Mouse (Mus musculus) C2C12 (cell line): Measurements from ENCODE around the gene Micall2. TPM values are rescaled to one million over a fixed set of nuclear protein-coding genes. Genes with fewer than 3 reads are reported as not detected.

Experiments
- H3K27me3 ChIP-seq: one replicate; pipeline ENCODE4 v1.6.1; 2011; ENCODE audit not compliant: control insufficient read depth, insufficient read depth, insufficient read length
- H3K36me3 ChIP-seq: one replicate; pipeline ENCODE4 v1.6.1; 2011; ENCODE audit not compliant: control insufficient read depth, insufficient read depth
- H3K4me3 ChIP-seq: one replicate; pipeline ENCODE4 v1.5.1; 2011; ENCODE audit warnings: mild to moderate bottlenecking, control low read depth; ENCODE audit not compliant: poor library complexity, insufficient read depth, severe bottlenecking
- H3K79me2 ChIP-seq: one replicate; pipeline ENCODE4 v1.6.1; 2011; ENCODE audit not compliant: control insufficient read depth, insufficient read depth
- H3K79me3 ChIP-seq: one replicate; pipeline ENCODE4 v1.6.1; 2011; ENCODE audit warnings: low read depth, control low read depth
- H3ac ChIP-seq: one replicate; pipeline ENCODE3; 2011; ENCODE audit warnings: low read depth; ENCODE audit not compliant: control insufficient read depth, insufficient read length
- CEBPB ChIP-seq: IDR thresholded peaks from one replicate; pipeline ENCODE4 v1.6.1; 2011; ENCODE audit warnings: low read depth, mild to moderate bottlenecking, control low read depth, moderate library complexity
- CTCF ChIP-seq: IDR thresholded peaks from one replicate; pipeline ENCODE4 v1.5.1; 2011; ENCODE audit not compliant: control insufficient read depth, insufficient read depth, insufficient read length
- FOSL1 ChIP-seq: IDR thresholded peaks from one replicate; pipeline ENCODE4 v1.8.0; 2011; ENCODE audit warnings: mild to moderate bottlenecking, low read length; ENCODE audit not compliant: poor library complexity, insufficient read depth, severe bottlenecking
- MAX ChIP-seq: IDR thresholded peaks from one replicate; pipeline ENCODE4 v1.6.1; 2011; ENCODE audit warnings: mild to moderate bottlenecking, control low read depth
- MYOD1 ChIP-seq: IDR thresholded peaks from one replicate; pipeline ENCODE4 v1.6.1; 2011; ENCODE audit warnings: low read depth; ENCODE audit not compliant: control insufficient read depth, insufficient read length
- MYOG ChIP-seq: IDR thresholded peaks from one replicate; pipeline ENCODE4 v1.6.1; 2011; ENCODE audit not compliant: control insufficient read depth, insufficient read length; ENCODE audit errors: extremely low read depth
- USF1 ChIP-seq: IDR thresholded peaks from one replicate; pipeline ENCODE4 v1.6.1; 2011; ENCODE audit warnings: low read depth, mild to moderate bottlenecking, control low read depth, moderate library complexity
- polyA plus RNA-seq: library from polyadenylated mRNA; unstranded; fragments of >200 nt; fragmentation: generic; extraction: Trizol; gene quantifications from one replicate; pipeline ENCODE4 v1.2.1, GENCODE M21; 2012; ENCODE audit warnings: missing spikeins

Gene Micall2
- polyA plus RNA-seq, 1 experiment, result 9.5 TPM

DNA sequence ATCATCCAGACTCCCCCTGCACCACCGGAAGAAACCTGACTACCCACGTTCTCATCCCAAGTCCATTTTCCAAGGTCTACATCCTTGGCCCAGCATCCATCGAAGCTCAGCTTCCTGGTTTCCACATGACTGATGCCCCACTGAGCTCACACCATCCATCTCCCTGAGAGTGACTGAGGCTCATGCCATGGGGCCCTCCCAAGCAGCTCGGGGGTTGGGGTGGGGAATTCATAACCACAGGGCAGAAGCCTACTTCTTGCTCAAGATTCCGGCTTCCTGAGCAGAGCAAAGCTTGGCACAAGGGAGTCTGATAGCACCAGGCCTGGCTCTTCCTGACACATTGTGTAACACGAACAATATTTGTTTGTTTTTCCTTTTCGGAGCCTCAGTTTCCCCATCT is 1.4 kb downstream of the Micall2 start:
- Histone ChIP-seq H3K79me2 (peaks cover 64% of the 10 kb centered on the region), H3K27me3 (no peaks in the 10 kb centered on the region), H3K4me3 (no peak overlapping the region), H3K79me3 (peaks cover 47% of the 10 kb centered on the region), H3ac (no peak overlapping the region), H3K36me3 (peaks cover 3% of the 10 kb centered on the region)
- TF ChIP-seq FOSL1 (no peak), USF1 (no peak), CTCF (no peak), CEBPB (no peak), MYOG (no peak), MAX (no peak), MYOD1 (no peak)

DNA sequence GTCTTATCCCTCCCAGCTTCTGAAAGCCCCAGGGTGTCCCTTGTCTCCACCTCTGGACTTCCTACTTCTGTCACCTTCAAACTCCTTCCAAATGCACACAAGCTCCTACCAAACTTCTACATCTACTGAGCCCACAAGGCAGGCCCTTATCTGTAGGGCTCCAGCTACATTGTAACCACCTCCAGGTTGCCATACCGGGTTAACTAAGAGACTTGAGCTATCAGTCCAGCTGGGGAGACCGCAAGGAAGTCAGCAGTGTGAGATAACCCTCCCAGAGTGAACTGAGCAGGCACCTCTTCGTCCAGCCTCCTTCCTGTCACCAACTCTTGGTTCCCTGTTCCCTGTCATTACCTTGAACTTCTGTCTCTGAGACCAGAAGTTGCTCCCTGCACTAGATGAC is 2.1 kb downstream of the Micall2 start:
- no peak for TF ChIP-seq FOSL1
- no peak for TF ChIP-seq MAX
- no peak for TF ChIP-seq MYOG
- no peak for TF ChIP-seq USF1
- no peak for TF ChIP-seq CTCF
- TF ChIP-seq MYOD1, result no peak
- no peak for TF ChIP-seq CEBPB
- Histone ChIP-seq H3K79me2 (peaks cover 71% of the 10 kb centered on the region), H3K27me3 (no peaks in the 10 kb centered on the region), H3K4me3 (no peak overlapping the region), H3K36me3 (peaks cover 3% of the 10 kb centered on the region), H3K79me3 (peaks cover 53% of the 10 kb centered on the region), H3ac (no peak overlapping the region)

DNA sequence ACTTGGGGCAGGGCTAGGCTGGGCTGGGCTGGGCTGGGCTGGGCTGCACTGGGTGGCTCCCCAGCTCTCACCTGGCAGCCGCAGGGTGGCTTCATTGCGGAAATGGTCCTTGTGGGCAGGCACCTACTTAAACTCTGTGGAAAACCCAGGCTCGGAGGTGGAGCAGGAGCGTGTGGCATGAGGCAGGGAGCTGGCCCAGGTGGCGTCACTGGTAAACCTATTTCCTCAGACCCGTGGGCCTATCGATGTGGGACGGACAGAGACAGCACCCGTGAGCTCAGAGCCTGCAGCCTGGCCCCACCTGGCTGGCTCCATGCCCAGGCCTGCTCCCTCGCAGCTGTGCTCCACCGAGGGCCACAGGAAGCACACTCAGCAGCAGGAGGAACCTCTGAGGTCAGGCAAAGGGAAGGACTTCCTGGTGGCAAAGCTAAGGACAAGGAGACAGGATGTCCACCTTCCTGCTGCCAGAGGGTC is 3.5 kb downstream of the Micall2 start:
- peaks cover 62% of the 10 kb centered on the region for H3K79me3 ChIP-seq

DNA sequence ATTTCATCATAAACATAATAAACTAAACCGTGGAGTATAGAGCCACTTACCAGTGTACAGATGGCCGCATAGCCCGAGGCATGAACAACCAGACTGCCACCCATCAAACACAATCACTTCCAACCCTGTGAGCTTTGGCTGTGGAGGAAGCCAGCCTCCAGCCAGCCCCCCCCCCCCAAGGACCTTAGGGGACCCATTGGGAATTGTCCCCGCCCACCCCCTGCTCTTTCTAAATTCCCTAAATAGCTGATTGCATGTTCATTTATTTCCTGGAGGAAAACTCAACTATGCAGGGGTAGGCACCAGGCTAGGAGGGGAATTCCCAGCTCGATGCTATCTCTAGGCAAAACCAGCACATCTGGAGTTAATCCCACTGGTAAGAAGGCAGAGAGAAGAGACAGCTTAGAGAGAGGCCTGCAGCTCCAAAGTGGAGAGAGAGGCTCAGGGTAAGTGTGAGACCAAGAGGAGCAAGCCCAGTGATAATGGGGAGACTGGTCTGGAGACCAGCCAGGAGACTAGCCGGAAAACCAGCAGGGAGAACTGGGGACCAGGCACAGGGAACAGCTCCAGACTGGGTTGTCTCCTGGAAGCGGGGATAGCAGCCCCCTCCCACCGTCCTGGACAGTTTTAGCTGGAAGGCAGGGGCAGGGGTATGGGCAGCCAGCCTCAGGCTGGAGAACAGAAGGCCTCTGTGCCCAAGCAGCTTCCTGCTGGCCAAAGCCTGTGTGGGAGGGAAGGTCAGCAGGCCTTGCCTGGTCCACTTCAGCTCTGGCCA is 5.2 kb downstream of the Micall2 start:
- Histone ChIP-seq H3K79me2 (peaks cover 99% of the 10 kb centered on the region), H3K79me3 (peaks cover 69% of the 10 kb centered on the region), H3K4me3 (no peak overlapping the region), H3ac (no peak overlapping the region), H3K27me3 (no peaks in the 10 kb centered on the region), H3K36me3 (peaks cover 3% of the 10 kb centered on the region)
- no peak for TF ChIP-seq MYOG
- no peak for TF ChIP-seq MAX
- TF ChIP-seq USF1, result no peak
- no peak for TF ChIP-seq CEBPB
- no peak for TF ChIP-seq CTCF
- no peak for TF ChIP-seq FOSL1
- no peak for TF ChIP-seq MYOD1

More for the DNA sequence above, 3.5 kb downstream of the Micall2 start:
- no peaks in the 10 kb centered on the region for H3K27me3 ChIP-seq
- TF ChIP-seq MAX (no peak), CTCF (no peak), USF1 (no peak), MYOG (no peak), FOSL1 (no peak), MYOD1 (no peak), CEBPB (no peak)
- H3ac ChIP-seq, result no peak overlapping the region
- H3K79me2 ChIP-seq, result peaks cover 85% of the 10 kb centered on the region
- H3K36me3 ChIP-seq, result peaks cover 3% of the 10 kb centered on the region
- H3K4me3 ChIP-seq, result peak overlapping the region; percentile 6

DNA sequence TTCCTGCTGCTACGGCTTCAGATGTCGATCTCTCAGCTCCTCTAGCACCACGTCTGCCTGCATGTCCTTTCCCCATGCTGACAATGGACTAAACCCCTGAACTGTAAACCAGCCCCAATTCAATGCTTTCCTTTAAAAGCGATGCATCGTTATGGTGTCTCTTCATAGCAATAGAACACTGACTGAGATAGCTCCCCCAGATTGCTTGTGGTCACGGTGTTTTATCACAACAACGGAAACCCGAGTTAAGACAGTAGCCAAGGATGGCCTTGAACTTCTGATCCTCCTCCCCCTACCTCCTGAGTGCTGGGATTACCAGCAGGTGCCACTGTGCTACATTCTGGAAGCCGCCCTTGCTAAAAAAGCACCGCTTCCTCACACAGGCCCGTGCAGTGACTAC is 8.9 kb downstream of the Micall2 start:
- H3K36me3 ChIP-seq, result peaks cover 1% of the 10 kb centered on the region
- no peak overlapping the region for H3K4me3 ChIP-seq
- no peaks in the 10 kb centered on the region for H3K27me3 ChIP-seq
- H3ac ChIP-seq, result no peak overlapping the region
- H3K79me3 ChIP-seq, result peaks cover 50% of the 10 kb centered on the region
- H3K79me2 ChIP-seq, result peaks cover 92% of the 10 kb centered on the region
- no peak for TF ChIP-seq MYOG
- no peak for TF ChIP-seq CTCF

DNA sequence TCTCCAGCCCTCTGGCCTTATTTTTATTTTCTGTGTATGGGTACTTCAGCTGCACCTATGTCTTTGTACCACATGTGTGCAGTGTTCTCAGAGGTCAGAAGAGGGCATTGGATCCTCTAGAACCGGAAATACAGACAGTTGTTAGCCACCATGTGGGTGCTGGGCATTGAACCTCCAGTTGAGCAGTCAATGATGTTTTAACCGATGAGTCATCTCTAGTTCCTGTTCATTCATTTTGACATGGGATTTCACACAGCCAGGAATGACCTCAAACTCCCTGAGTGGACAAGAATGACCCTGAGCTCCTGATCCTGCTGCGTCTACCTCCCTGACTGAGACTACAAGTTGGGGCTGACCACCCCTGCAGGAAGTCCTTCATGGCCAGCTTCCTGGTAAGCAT is 9.9 kb downstream of the Micall2 start:
- Histone ChIP-seq H3K4me3 (no peak overlapping the region), H3ac (no peak overlapping the region), H3K36me3 (peaks cover 2% of the 10 kb centered on the region), H3K27me3 (no peaks in the 10 kb centered on the region), H3K79me2 (peaks cover 92% of the 10 kb centered on the region), H3K79me3 (peaks cover 42% of the 10 kb centered on the region)
- no peak for TF ChIP-seq FOSL1
- TF ChIP-seq MYOG, result no peak
- no peak for TF ChIP-seq CEBPB
- TF ChIP-seq CTCF, result no peak
- no peak for TF ChIP-seq MAX
- no peak for TF ChIP-seq MYOD1
- TF ChIP-seq USF1, result no peak
